Mouse (Mus musculus) left cerebral cortex, adult 11 months (tissue): ENCODE results near the gene Lnpep.

Source experiments
- DNase-seq: peaks from one replicate; pipeline ENCODE4 v3.0.0; 2022; ENCODE audit warnings: low spot score

The Lnpep gene

DNA sequence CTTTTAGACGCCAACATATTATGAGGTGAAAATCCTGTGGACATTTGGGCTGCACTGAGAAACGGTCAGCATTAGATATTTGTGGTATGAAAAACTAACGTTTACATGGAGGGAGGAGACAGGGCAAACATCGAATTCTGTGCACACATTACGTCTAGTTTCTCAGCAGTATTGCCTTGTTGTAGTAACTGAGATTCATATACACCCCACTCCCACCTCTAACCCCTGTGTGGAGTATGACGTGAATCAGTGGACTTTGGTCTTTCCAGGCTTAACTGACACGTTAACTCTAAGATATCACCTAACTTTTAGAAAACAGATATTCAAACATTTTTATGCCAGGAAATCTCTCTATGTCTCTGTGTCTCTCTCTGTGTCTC is 133.2 kb downstream of the Lnpep start:
- DNase-seq: no peak

DNA sequence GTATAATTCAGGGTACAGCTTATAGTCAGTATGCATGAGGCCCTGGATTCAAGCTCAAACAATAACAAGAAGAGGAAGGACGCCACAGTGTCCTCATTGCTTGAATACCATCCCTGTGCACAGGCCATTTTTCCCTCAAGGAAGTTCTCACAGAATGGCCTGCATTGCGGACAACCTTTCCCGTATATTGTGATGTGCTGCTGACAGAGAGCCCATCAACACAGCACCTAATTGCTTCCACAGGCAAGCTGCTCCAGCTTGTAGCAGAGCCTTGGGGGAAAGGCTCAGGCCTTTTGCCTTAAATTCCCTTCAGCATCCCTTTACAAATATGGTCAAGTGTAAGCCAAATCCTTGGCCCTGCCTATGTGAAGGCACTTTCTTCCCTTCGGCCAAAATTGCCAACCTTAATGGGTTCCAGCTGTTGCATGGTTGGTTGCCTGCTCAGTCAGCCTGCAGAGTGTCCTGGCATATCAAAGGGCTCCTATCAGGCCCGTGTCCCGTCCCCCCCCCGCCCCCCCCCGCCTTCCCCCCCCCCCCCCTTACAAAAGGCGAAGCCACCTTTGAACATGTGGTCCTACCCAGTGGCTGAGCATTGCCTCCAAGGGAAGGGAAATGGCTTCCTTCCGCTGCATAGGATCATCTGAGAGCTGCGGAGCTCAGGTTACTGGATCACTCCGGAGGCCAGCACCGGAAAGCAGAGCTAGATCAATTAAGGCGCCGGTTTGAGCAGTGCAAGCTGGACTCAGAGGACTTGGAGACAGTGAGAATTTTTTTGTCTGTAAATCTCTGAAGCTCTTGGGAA is 133.8 kb downstream of the Lnpep start:
- no peak for DNase-seq

DNA sequence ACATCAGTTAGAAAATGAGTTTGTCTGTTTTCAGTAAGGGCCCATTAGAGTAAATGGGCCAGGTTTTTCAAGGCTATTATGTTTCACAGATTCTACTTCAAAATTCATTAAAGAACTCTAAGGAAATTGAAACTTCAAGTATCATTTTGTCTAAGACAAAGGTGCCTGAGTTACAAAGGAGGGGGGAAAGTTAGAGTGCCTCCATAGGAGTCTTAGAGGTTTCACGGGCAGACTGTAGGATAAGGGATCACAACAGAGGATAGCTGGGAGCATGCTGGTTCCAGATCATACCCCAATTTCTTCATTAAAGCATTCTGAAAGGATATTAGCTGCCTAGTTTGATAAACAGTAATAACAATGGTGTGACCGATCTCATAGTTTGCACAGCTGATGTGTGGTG is 139.1 kb downstream of the Lnpep start:
- DNase-seq: no peak
